Mouse (Mus musculus): ENCODE data around the gene Prr36.
A peak's percentile ranks its signal among the peaks of the same experiment; 100 is the strongest.
"Not testable (repeated sequence)": the region's sequence is repeated elsewhere in the genome, so short reads cannot be mapped to it uniquely, and the experiment has no call there.

Prr36 gene

GRCm38 (mm10) chr8:4216791-4217621 is at the start of gene Prr36:
TSS of gene Prr36 (minus strand) at chr8:4217459.
- DNase-seq: peak; percentile 53 to 68

DNA sequence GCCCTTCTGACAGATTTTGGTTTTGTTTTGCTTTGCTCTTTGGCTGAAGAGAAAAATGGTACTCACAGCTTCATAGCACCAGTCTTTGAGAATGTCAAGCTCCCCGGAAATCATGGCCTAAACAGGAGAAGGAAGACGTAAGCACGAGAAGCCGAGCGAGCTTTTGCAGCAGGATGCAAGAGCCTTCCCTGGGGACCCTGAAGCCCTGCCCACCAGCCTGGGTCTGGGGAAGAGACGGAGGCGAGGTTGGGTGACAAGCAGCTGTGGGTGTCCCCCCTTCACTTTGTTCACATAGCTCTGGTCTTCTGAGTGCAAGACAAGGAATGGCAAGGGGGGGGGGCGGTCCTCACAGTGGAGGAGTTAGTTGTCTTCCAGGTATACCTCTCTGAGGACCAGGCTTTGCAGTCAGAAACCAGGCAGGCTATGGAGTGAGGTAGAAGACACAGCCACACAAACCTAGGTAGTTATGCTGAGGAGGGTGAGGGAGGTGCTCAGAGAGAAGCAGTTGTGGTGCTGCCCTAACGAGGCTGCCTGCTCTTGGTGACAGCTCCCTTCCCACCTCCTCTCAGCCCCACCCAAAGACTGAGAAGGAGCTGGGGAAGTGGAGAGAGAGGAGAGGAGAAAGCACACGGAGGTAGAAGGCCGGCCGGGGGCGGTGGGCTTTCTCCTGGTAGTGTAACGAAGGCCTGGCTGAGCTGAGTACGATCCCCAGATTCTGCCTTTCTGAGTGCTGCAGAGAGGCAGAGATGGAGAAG is 48.1 kb upstream of the Prr36 start:
- DNase-seq: no peak

DNA sequence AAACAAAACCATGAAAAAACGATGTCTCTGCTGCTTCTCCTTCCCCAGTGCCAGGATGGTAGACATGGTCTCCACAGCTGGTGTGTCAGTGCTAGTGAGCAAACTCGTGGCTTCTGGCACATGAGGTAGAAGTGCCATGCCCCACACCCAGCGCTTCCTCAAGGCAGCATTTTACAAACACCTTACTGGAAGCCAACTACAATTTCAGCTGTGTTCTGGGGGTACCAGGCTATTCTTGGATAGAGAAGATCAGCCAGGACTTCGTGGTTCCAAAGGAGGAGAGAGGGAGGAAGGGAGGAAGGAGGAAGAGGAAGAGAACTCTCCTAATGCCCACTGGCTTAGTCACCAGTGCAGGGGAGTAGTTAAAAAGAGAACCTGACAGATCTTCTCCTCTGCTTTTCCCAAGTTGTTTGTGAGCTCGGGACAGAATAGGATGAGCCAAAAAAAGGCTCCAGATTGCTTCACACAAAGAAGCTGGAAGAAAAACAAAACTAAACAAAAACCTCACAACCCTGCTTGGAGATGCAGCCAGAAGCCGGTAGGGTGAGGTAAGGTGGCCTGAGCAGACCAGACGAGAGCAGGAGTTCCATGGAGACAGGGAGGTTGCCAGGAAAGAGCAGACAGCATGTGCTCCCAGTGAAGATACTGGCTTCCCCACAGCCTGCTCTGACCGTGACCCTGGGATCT is 46.0 kb upstream of the Prr36 start:
- DNase-seq: no peak

- DNase-seq: no peak
Observed at GRCm38 (mm10) chr8:4259805-4260170, 42.5 kb upstream of the Prr36 start.

GRCm38 (mm10) chr8:4259125-4259804 is 42.0 kb upstream of the Prr36 start, which contains the start of gene Ctxn1:
TSS of gene Ctxn1 (minus strand) at chr8:4259274.
- peak; percentile 98 for DNase-seq

DNA sequence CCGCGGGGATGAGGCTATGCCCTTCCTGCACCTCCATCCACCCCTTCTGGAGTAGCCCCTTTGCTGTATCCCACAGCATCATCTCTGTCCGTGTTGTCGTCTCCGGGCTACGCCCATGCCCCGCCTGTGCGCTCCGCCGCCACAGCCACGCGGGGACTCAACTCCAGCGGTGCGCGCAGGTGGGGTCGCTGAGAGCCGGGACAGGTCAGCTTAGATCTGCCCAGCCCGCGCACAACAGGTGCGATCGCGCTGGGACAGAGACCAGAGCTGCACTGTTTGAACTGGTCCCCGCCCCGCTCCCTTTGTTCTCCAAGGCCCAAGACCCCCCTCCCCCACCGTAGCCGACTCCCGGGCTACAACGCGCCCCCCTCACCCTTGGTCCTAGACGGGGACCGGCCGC is 41.4 kb upstream of the Prr36 start:
- no peak for DNase-seq

- DNase-seq: peak; percentile 90 to 92
Observed at GRCm38 (mm10) chr8:4258233-4258632, 41.0 kb upstream of the Prr36 start.

GRCm38 (mm10) chr8:4257350-4257749 is 40.1 kb upstream of the Prr36 start:
- no peak for DNase-seq

- DNase-seq: peak in 1 of 2 experiments; percentile 20
Observed at GRCm38 (mm10) chr8:4256911-4257310, 39.7 kb upstream of the Prr36 start.

- DNase-seq: not testable (repeated sequence)
Observed at GRCm38 (mm10) chr8:4255471-4255870, 38.2 kb upstream of the Prr36 start.

- peak; percentile 71 to 84 for DNase-seq
Observed at GRCm38 (mm10) chr8:4254001-4254400, 36.7 kb upstream of the Prr36 start.

DNA sequence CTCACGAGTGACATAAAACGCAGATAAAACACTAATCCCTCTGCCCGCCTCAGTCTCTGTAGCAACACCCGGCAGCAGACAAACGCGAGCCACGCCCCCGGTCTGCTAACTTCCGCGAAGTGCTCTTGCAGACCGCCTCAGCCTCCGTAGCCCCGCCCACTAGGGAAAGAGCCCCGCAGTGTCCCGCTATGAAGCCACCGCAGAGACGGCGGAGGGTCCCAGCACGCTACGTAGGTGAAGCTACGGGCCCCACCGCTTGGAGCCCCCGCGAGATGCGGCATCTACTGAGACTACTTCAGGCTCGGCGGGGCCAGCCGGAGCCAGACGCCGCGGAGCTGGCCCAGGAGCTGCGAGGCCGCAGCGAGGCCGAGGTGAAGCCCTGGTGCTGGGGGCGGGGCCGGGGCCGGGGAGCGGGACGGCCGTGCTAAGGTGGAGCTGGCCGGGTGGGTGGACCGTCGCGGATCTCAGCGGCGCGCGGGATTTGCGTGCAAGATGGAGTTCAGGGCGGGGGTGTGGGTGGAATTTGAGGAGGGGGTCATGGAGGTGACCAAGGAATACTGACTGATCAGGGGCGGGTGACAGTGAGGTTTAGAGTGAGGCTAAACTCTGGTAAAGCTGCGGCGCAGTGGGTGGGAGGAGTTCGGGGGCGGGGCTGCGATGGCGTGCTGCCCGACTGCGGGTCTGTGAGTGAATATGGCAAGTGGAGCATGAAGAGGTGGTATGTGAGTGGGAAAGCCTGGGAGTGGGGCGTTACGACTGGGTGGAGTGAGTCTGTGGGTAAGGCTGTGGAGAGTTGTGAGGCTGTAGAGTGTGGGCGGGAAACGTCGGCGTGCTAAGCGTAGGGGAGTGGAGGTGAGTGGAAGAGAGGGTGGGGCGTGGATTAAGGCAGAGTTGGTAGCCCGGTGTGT is 35.9 kb upstream of the Prr36 start, which contains the start of gene Snapc2:
Gene Snapc2, plus strand, starts transcription at position 147 of the 908 bp plus-strand sequence.
- peak; percentile 99 for DNase-seq

GRCm38 (mm10) chr8:4252116-4252760 is 35.0 kb upstream of the Prr36 start:
- no peak for DNase-seq

DNA sequence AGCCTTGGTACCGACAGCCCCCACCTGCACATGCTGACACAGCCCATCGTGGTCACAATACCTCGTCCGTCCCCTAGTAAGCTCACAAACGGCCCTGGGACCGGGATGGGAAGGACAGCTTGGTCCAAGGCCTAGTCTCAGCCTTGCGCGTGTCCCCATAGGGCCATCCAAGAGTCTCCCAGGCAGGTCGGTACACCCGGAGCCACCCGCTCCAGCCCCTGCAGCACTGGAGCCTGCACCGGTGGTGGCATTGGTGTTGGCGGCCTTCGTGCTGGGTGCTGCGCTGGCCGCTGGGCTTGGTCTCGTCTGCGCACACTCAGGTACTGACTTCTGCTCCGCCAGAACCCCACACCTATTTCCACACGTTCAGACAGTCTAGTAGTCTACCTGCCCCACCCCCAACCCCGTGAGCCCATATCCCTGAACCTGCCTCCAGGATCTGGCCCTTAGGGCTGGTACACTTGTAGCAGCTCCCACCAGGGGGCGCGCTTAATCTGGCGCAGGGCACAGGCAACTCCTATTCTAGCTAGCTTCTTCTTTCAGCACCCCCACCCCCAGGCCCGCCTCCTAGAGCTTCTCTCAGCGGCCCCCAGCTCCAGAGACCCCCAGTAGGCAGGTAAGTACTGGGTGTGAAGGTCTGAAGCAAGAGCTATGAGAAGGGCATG is 33.2 kb upstream of the Prr36 start:
- peak; percentile 92 to 94 for DNase-seq

DNA sequence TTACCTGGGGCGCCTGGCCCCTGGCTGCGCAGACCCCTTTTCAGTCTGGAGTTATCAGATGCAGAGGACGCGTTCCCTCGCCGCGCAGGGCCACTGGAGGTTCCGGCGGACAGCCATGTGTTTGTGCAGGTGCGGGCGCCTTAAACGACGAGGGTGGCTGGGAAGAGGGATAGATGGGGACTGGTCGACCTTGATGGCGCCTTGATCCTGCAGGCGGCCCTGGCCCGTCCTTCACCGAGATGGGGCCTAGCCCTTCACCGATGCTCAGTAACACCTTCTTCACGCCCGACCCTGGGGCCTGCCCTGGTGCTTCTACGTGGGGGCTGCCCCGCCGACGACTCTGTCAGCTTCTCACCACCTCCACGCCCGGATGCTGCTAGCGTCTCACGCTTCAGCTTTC is 32.0 kb upstream of the Prr36 start:
- DNase-seq: peak; percentile 82 to 84

GRCm38 (mm10) chr8:4247951-4248540 is 30.8 kb upstream of the Prr36 start, which contains the start of gene Tgfbr3l:
TSS of gene Tgfbr3l (plus strand) at chr8:4248214.
- no peak for DNase-seq

GRCm38 (mm10) chr8:4247241-4247640 is 30.0 kb upstream of the Prr36 start:
- DNase-seq: no peak

DNA sequence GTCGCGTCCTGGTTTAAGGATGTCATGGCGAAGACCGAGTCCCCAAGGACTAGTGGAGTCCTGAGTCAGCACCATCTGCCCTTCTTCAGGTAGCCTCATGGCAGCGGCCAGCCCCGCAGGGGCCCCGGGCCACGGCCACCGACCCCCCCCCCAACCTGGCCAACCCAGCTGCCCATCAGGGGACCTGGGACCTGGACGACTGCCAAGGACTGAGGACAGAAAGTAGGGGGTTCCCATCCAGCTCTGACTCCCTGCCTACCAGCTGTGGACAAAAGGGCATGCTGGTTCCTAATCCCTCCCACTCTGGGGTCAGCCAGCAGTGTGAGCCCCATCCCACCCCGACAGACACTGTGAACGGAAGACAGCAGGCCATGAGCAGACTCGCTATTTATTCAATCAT is 28.5 kb upstream of the Prr36 start:
- DNase-seq: no peak

DNA sequence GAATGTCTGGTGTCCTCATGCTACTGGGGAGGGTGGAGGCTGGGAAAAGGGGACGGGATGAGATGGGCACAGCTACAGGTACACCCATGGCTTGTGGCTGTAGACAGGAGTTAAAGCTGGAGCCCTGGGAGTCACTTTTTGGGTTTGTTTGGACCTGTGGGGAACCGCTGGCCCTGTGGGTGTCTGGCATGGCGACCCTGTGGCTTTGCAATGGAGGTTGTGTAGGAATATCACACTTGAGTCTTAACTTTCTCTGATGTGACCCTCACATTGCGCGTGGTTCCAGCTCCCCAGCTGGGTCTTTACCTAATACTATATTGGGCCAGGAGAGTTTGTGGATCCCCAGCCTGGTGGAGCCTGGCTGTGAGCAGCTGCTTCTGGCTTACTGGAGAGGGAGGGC is 27.8 kb upstream of the Prr36 start:
- no peak for DNase-seq

Measured in kidney, postnatal 4 days (tissue).